Mouse (Mus musculus) ovary, postnatal 36 days (tissue): Measurements from ENCODE around the gene Pip4k2b.
"Not testable (repeated sequence)": the region's sequence is repeated elsewhere in the genome, so short reads cannot be mapped to it uniquely, and the experiment has no call there.

Experiments used
- DNase-seq: peaks from one replicate; pipeline ENCODE4 v3.0.0; 2022; ENCODE audit warnings: low spot score, mixed read lengths

Gene Pip4k2b

GRCm38 (mm10) chr11:97714784-97715760 is 29.4 kb downstream of the Pip4k2b start:
- no peak for DNase-seq

DNA sequence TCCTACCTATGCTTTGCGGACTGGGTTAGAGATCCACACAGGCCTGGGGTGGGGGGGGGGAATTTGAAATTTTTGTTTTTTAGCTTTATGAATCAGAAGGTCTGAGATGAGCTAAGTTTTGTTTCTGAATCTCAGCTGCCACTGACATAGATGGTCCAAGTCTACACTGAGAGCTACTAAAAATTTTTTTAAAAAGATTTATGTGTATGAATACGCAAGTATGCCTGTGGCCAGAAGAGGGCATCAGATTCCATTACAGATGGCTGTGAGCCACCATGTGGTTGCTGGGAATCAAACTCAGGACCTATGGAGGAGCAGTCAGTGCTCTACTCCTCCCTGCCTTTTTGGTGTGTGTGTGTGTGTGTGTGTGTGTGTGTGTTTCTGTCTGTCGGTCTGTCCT is 30.1 kb downstream of the Pip4k2b start:
- no peak for DNase-seq

DNA sequence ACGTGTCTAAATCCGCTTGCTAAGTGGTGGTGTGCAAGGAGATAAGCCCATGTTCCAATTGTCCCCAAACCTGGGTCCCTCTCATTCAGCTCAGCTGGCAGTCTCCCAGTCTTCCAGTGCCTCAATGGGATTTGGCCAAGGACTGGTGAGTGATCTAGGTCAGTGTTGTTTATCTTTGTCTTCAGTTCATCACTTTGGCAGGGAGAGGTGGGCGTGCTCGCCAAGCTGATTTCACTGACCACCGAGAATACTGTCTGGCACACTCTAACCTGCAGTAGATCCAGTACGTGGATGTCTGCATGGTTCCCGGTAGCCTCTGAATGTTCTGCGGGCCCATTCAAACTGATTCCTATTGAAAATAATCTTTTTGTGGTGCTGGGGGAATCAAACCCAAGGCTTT is 30.6 kb downstream of the Pip4k2b start:
- no peak for DNase-seq

DNA sequence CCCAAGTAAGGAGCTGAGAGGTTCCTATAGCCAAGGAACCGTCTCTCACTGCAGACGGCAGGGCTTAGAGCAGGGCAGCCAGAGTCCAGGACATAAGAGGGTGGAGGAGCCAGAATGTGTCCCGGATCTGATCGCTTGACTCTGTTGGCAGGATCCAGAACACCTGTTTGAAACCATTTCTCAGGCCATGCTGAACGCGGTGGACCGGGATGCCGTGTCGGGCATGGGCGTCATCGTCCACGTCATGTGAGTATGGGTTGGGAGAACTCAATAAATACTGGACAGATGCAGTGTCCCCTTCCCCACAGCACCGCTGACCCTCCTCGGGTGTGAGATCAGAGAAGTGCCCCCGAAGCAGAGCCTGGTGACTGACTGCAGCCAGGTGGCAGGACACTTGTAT is 32.2 kb downstream of the Pip4k2b start:
- no peak for DNase-seq

- no peak for DNase-seq
These were observed 33.2 kb downstream of the Pip4k2b start for GRCm38 (mm10) chr11:97711200-97711900.

GRCm38 (mm10) chr11:97710067-97710466 is 34.4 kb downstream of the Pip4k2b start:
- not testable (repeated sequence) for DNase-seq

DNA sequence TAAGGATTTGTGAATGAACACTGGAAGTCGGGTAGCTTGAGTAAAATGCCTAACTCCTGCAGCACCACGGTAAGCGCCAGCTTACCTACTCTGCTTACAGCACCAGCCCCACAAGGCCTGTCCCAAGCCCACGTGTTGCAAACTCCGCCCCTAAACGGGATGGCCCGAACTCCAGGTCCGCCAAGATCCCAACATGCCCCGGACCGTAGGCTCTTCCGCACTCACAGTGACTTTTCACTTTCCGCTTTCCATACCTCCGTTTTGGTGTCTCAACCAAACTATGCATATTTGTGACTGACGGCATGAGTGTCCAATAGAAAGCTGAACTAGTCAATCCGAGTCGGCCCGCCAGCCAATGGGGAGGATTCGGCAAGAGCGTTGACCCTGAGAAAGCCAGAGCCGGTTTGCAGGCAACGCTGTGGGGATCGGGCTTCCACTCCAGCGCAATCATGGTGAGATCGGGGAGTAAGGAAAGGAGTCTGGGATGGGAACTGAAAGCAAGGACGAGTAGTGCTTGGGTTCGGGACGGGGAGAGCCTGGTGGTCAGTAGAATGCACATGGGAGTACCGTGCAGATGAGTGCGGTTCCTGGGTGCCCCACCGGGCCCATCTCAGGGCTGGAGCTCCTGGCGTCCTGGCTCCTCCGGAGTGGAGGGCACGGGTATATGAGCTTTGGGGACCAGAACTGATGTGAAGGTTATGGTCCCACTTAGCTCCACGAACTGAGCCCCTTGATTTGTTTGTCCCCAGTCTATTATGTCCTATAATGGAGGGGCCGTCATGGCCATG is 41.3 kb downstream of the Pip4k2b start, which contains the start of gene Psmb3:
Gene Psmb3, plus strand, starts transcription at position 361 of the 788 bp plus-strand sequence.
- peak; percentile 92 for DNase-seq

DNA sequence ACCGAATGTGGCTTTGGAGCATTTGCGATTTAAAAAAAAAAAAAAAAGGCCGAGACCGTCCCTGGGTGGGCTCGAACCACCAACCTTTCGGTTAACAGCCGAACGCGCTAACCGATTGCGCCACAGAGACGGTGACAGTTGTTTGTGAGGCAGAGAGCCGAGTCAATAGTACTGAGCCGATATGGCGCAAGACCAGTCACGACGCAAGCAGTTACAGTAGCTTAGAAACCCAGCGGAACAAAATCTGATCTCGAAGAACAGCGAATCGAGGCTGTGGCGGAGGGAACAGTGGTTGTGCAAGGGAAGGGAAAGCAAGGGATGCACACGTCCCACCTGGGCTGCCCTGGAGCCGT is 42.1 kb downstream of the Pip4k2b start:
- DNase-seq = peak; percentile 86

DNA sequence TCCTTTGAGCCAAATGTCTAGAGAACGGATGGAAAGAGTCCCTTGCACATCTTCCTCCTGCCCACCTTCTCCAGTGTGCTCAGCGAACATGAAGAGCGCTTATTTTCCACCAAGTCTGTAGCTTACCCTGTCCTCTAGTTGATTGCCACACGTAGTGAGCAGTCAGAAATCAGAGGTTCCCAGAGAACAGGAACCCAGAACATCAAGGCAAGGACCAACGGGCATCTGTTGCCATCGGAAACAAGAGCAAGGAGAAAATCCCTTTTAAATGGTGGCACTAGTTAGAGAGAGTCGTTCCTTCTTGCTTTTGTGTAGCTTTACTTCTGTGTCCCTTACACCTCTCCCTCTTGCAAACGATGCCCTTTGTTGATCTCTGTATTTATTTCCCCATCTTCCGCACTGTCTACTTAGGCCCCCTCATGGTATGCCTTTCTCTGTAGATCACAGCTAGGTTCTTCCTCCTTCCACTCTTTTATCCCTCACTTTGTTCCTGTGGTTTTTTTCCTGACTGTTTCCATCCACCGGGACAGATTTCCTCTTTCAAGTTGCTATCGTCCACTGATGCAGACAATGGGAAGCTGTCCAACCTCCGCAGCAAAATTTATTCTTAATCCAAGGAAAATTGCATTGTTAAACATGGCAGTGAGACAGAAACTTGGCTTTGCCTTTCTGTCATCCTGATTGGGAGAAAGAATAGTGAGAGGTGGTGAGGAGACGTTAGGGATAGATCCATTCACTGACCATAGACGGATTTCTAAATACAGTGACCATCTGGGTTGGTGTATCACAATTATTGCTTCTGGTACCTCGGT is 42.7 kb downstream of the Pip4k2b start:
- no peak for DNase-seq

DNA sequence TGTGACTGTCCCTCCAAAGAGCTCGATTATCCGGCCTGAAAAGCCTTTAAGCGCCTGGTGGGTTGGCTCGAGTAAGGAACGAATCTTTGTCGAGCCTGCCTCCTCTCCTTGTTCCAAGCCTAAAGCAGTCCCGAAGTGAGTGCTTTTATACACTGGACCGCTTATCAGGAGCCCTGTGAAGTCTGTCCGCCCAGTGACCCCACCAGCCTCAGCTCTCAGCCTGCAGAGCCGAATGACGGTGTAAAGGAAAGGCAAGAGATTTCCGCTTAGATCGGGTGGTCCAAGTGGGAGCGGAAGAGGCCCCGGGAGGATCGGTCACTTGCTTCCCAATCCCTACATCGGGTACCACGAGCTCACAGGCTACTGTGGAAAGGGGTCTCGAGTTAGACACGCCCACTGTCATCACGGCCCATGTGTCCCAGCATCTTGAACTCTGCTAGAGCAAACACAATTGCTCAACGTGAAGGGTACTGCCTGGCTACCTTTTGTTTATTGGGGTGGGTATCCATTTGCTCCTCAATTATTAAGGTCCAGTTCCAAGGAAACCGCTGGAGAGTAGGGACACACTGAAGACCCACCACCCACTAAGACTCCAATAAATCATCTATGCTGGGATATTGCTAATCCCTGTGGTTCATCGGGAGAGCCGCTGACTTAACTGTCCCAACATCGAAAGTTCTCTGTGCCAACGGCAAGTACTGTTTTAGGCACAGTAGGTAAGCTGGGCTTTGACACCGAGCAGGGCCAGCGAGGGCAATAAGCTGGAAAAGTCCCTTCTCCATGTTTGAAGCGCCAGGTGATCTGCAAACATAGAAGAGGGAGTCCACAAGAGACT is 43.5 kb downstream of the Pip4k2b start:
- DNase-seq = peak; percentile 48

GRCm38 (mm10) chr11:97700003-97700745 is 44.3 kb downstream of the Pip4k2b start, which contains the start of gene Pcgf2:
TSS of gene Pcgf2 (minus strand) at chr11:97700497.
- peak; percentile 82 for DNase-seq

GRCm38 (mm10) chr11:97699626-97700002 is 44.9 kb downstream of the Pip4k2b start:
- DNase-seq = peak; percentile 83

GRCm38 (mm10) chr11:97698741-97699611 is 45.5 kb downstream of the Pip4k2b start:
- DNase-seq = peak; percentile 85

GRCm38 (mm10) chr11:97697891-97698529 is 46.5 kb downstream of the Pip4k2b start:
- DNase-seq = no peak

DNA sequence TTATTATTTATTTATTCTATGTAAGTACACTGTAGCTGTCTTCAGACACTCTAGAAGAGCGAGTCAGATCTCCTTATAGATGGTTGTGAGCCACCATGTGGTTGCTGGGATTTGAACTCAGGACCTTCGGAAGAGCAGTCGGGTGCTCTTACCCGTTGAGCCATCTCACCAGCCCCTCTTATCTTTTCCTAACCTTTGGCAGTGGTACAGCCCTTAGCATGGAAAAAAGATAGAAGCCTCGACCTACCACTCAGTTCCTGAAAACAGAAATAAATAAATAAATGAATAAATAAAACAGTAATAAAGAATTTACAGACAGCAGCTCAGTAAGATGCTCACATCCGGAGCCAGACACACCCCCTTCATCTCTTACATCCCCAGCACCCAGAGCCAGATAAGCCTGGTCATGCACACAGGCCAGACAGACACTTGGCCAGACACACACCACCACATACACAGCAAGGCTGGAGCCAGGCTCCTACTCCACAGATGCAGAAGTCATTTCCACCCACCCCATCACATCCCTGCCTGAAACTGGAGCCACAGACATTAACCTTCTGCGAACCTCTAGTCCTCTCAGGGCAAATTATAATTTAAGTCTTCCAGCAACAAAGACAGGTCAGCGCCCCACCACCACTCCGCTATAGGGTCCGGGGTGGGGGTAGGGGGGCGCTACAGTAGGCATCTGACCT is 47.2 kb downstream of the Pip4k2b start:
- DNase-seq = no peak

DNA sequence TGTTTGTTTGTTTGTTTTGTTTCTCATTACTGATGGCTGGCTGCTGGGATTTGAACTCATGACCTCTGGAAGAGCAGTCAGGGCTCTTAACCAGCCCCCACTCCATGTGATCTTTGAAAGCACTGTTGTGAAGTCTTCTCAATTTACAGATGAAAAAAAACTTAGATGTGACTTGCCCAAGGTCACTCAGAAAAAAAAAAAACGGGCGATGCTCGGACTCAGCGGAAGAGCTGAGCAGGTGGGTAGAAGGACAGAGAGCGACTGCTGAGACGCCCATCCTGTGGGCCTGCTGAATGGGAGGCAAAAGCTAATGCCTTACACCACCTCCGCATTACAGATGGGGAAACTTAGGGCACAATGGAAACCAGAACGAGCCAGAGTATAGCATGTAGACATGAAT is 47.8 kb downstream of the Pip4k2b start:
- no peak for DNase-seq

GRCm38 (mm10) chr11:97695712-97696401 is 48.6 kb downstream of the Pip4k2b start:
- DNase-seq = no peak
